ENCODE assay signal across 8 mouse cellular contexts in the genomic region with DNA sequence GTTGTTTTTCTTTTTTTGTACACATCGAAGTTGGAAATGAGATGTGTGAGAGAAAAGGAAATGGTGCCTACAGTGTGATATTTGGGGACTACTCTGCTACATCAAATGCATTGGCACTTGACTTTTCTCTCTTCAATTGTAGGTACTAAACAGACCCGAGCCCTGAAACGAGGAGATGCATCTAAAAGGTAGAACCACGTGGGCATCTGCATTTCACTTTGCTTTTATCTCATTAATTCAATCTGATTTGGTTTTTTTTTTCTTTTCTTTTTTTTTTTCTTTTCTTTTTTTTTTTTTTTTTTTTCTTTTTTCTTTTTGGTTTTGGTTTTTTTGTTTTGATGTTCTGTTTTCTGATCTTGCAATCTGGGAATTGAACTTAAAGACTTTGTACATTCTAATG. TPM values are rescaled to one million over a fixed set of nuclear protein-coding genes. Genes with fewer than 3 reads are reported as not detected.
DNase-seq lines count a peak whose midpoint lies in the region; ATAC-seq and TF ChIP-seq lines count a peak whose summit lies in the region.

No protein-coding gene starts in this region.

- 0 out of 2 replicates have a peak, but pooled peaks cover 3% of the 10 kb centered on the region for H3K4me1 ChIP-seq in lung, embryonic 14.5 days (ENCODE audit: insufficient read depth)
- H3K4me1 ChIP-seq in intestine, embryonic 16.5 days (ENCODE audit: control insufficient read depth, insufficient read depth, low read length): peaks cover 2% of the 10 kb centered on the region; the same call in 1 of the 2 replicates
- H3K4me1 ChIP-seq in neural tube, embryonic 14.5 days (ENCODE audit: control insufficient read depth, insufficient read depth, low read length): peaks cover 4% of the 10 kb centered on the region; the same call in 1 of the 2 replicates

- H3K4me3 ChIP-seq in lung, embryonic 14.5 days (ENCODE audit: low read depth, low read length): peak overlapping the region; percentile 72
- H3K4me3 ChIP-seq in intestine, embryonic 16.5 days (ENCODE audit: low read length): peak overlapping the region; percentile 78
- H3K4me3 ChIP-seq in neural tube, embryonic 14.5 days (ENCODE audit: low read depth, low read length): peak overlapping the region; percentile 50

- H3K27me3 ChIP-seq in lung, embryonic 14.5 days (ENCODE audit: insufficient read depth, low read length): no peaks in the 10 kb centered on the region
- no peaks in the 10 kb centered on the region for H3K27me3 ChIP-seq in intestine, embryonic 16.5 days (replicated peaks; ENCODE audit: control insufficient read depth, insufficient read depth, low read length)
- no peaks in the 10 kb centered on the region for H3K27me3 ChIP-seq in neural tube, embryonic 14.5 days (ENCODE audit: control insufficient read depth, insufficient read depth, low read length)

- no peak for ATAC-seq in lung, embryonic 14.5 days (ENCODE audit: insufficient read depth)
- no peak for ATAC-seq in intestine, embryonic 16.5 days
- no peak for ATAC-seq in neural tube, embryonic 14.5 days (ENCODE audit: low read depth)

- H3K9ac ChIP-seq in lung, embryonic 14.5 days: peak overlapping the region; percentile 71; the same call in 1 of the 2 replicates
- peak overlapping the region; percentile 84; the same call in 1 of the 2 replicates for H3K9ac ChIP-seq in intestine, embryonic 16.5 days (ENCODE audit: low read depth, low read length)
- peak overlapping the region; percentile 72; the same call in 1 of the 2 replicates for H3K9ac ChIP-seq in neural tube, embryonic 14.5 days (replicated peaks; ENCODE audit: low read depth, low read length)

- no peak overlapping the region for H3K27ac ChIP-seq in lung, embryonic 14.5 days (ENCODE audit: low read depth)
- H3K27ac ChIP-seq in intestine, embryonic 16.5 days (ENCODE audit: low read length): no peak overlapping the region
- no peak overlapping the region; the same call in 1 of the 2 replicates for H3K27ac ChIP-seq in neural tube, embryonic 14.5 days (ENCODE audit: low read depth, low read length)

- peaks cover 17% of the 10 kb centered on the region for H3K36me3 ChIP-seq in lung, embryonic 14.5 days (ENCODE audit: insufficient read depth)
- H3K36me3 ChIP-seq in intestine, embryonic 16.5 days (ENCODE audit: control insufficient read depth, insufficient read depth, low read length): 0 out of 2 replicates have a peak, but pooled peaks cover 5% of the 10 kb centered on the region
- peaks cover 4% of the 10 kb centered on the region; the same call in 1 of the 2 replicates for H3K36me3 ChIP-seq in neural tube, embryonic 14.5 days (ENCODE audit: control insufficient read depth, insufficient read depth, low read length)

- 22% methylated on average over 4 of the region's 4 CpGs for WGBS in lung, embryonic 14.5 days
- 22% methylated on average over 4 of the region's 4 CpGs for WGBS in intestine, embryonic 16.5 days
- WGBS in neural tube, embryonic 14.5 days: 9% methylated on average over 4 of the region's 4 CpGs

- TF ChIP-seq CTCF in lung, embryonic 14.5 days (IDR thresholded peaks at IDR 0.05; ENCODE audit: low read depth): no peak

- no peaks in the 10 kb centered on the region for H3K9me3 ChIP-seq in lung, embryonic 14.5 days (ENCODE audit: low read depth, low read length)
- no peaks in the 10 kb centered on the region for H3K9me3 ChIP-seq in intestine, embryonic 16.5 days (ENCODE audit: control insufficient read depth, low read length)
- no peaks in the 10 kb centered on the region for H3K9me3 ChIP-seq in neural tube, embryonic 14.5 days (ENCODE audit: control insufficient read depth, low read length)

- H3K4me2 ChIP-seq in lung, embryonic 14.5 days: peak overlapping the region; percentile 81
- peak overlapping the region; percentile 85 for H3K4me2 ChIP-seq in intestine, embryonic 16.5 days (ENCODE audit: low read depth, low read length)
- peak overlapping the region; percentile 72 for H3K4me2 ChIP-seq in neural tube, embryonic 14.5 days (ENCODE audit: low read depth, low read length)

- peak; percentile 11 for DNase-seq in lung, embryonic 14.5 days
- no peak for DNase-seq in lung, postnatal 14 days
- DNase-seq in brain, adult 2 months (ENCODE audit: low read depth, low spot score): peak; percentile 8
- DNase-seq in layer of hippocampus, postnatal 36 days: no peak
- no peak for DNase-seq in left cerebral cortex, adult 8-10 months (ENCODE audit: low spot score in 2 of 2)
- no peak for DNase-seq in layer of hippocampus, adult 11-12 months (ENCODE audit: low spot score)

RNA-seq across cellular contexts. Expression of a gene that starts 0.7 kb away (rescaled TPM):
- 27.2 and 27.5 TPM in 2 replicates for polyA plus RNA-seq in lung, embryonic 14.5 days (2014; fragmentation: Nextera tagmentation; extraction: Ambion mirVana)
- polyA plus RNA-seq in intestine, embryonic 16.5 days (2015; fragmentation: Nextera tagmentation; extraction: Ambion mirVana): 18.2 and 21.3 TPM in 2 replicates
- 42.0 and 47.6 TPM in 2 replicates for polyA plus RNA-seq in neural tube, embryonic 14.5 days (2014; fragmentation: Nextera tagmentation; extraction: Ambion mirVana)
- total RNA-seq in layer of hippocampus, postnatal 36 days (2021): 10 to 100 TPM; 18.2 to 18.4 TPM
- total RNA-seq in left cerebral cortex, adult 8-10 months (2022): 10 to 100 TPM; 18.9 to 23.9 (median 21.4) TPM

RNA-seq across cellular contexts. Expression of a gene that starts 1.2 kb away (rescaled TPM):
- 17.5 and 17.8 TPM in 2 replicates for polyA plus RNA-seq in lung, embryonic 14.5 days (2014; fragmentation: Nextera tagmentation; extraction: Ambion mirVana)
- 11.9 and 13.8 TPM in 2 replicates for polyA plus RNA-seq in intestine, embryonic 16.5 days (2015; fragmentation: Nextera tagmentation; extraction: Ambion mirVana)
- polyA plus RNA-seq in neural tube, embryonic 14.5 days (2014; fragmentation: Nextera tagmentation; extraction: Ambion mirVana): 26.1 and 29.2 TPM in 2 replicates
- total RNA-seq in layer of hippocampus, postnatal 36 days (2021): 10 to 100 TPM; 21.5 to 22.0 TPM
- 10 to 100 TPM; 20.7 to 25.3 (median 23.8) TPM for total RNA-seq in left cerebral cortex, adult 8-10 months (2022)

Comparison
In these comparisons a context has a peak if more than half of its experiments do, and no peak if none do; other contexts are left out.
1. DNase-seq: peak in lung, embryonic 14.5 days (single experiment) and brain, adult 2 months (single experiment); none in lung, postnatal 14 days (single experiment), layer of hippocampus, postnatal 36 days (0 of 2), left cerebral cortex, adult 8-10 months (0 of 2) and layer of hippocampus, adult 11-12 months (single experiment).
2. Peak in every context shown above with its lines, with median percentiles within 50 percentile points of each other: H3K4me2 ChIP-seq, H3K4me3 ChIP-seq and H3K9ac ChIP-seq.